Mouse (Mus musculus): Measurements from ENCODE around the gene Casc3.

The Casc3 gene

GRCm38 (mm10) chr11:98773635-98774295 lies 30.9 kb upstream of the Casc3 start:
- peak; percentile 100 for DNase-seq (ENCODE audit: low spot score in 2 of 2)

GRCm38 (mm10) chr11:98774582-98775347 lies 29.9 kb upstream of the Casc3 start, which contains the start of gene Nr1d1:
Gene Nr1d1 (minus strand): TSS chr11:98775333.
- no peak for DNase-seq (ENCODE audit: low spot score in 2 of 2)

GRCm38 (mm10) chr11:98775348-98776051 lies 29.2 kb upstream of the Casc3 start:
- peak; percentile 100 for DNase-seq (ENCODE audit: low spot score in 2 of 2)

GRCm38 (mm10) chr11:98776052-98776764 lies 28.5 kb upstream of the Casc3 start:
- no peak for DNase-seq (ENCODE audit: low spot score in 2 of 2)

- DNase-seq (ENCODE audit: low spot score in 2 of 2) = peak in 1 of 2 experiments; percentile 35
Measured at GRCm38 (mm10) chr11:98776843-98777590, 27.7 kb upstream of the Casc3 start.

- no peak for DNase-seq (ENCODE audit: low spot score in 2 of 2)
Measured at GRCm38 (mm10) chr11:98777888-98778287, 26.8 kb upstream of the Casc3 start.

GRCm38 (mm10) chr11:98781851-98782512 lies 22.7 kb upstream of the Casc3 start:
- DNase-seq (ENCODE audit: low spot score in 2 of 2) = peak; percentile 75 to 89

GRCm38 (mm10) chr11:98782651-98783235 lies 22.0 kb upstream of the Casc3 start:
- peak in 1 of 2 experiments; percentile 30 for DNase-seq (ENCODE audit: low spot score in 2 of 2)

GRCm38 (mm10) chr11:98783236-98783696 lies 21.4 kb upstream of the Casc3 start:
- DNase-seq (ENCODE audit: low spot score in 2 of 2) = peak; percentile 98 to 99

GRCm38 (mm10) chr11:98784139-98784538 lies 20.6 kb upstream of the Casc3 start:
- DNase-seq (ENCODE audit: low spot score in 2 of 2) = no peak

- DNase-seq (ENCODE audit: low spot score in 2 of 2) = no peak
Measured at GRCm38 (mm10) chr11:98785214-98785613, 19.5 kb upstream of the Casc3 start.

- peak; percentile 83 to 86 for DNase-seq (ENCODE audit: low spot score in 2 of 2)
Measured at GRCm38 (mm10) chr11:98785772-98786281, 18.9 kb upstream of the Casc3 start.

GRCm38 (mm10) chr11:98786359-98787214 lies 18.1 kb upstream of the Casc3 start:
- DNase-seq (ENCODE audit: low spot score in 2 of 2) = peak; percentile 93 to 95

- no peak for DNase-seq (ENCODE audit: low spot score in 2 of 2)
Measured at GRCm38 (mm10) chr11:98787229-98787628, 17.5 kb upstream of the Casc3 start.

- DNase-seq (ENCODE audit: low spot score in 2 of 2) = no peak
Measured at GRCm38 (mm10) chr11:98787691-98788090, 17.0 kb upstream of the Casc3 start.

- no peak for DNase-seq (ENCODE audit: low spot score in 2 of 2)
Measured at GRCm38 (mm10) chr11:98788139-98788538, 16.6 kb upstream of the Casc3 start.

- DNase-seq (ENCODE audit: low spot score in 2 of 2) = peak; percentile 76 to 85
Measured at GRCm38 (mm10) chr11:98788550-98789218, 16.0 kb upstream of the Casc3 start.

- DNase-seq (ENCODE audit: low spot score in 2 of 2) = peak in 1 of 2 experiments; percentile 23
Measured at GRCm38 (mm10) chr11:98789219-98789807, 15.4 kb upstream of the Casc3 start.
